Mouse (Mus musculus) B cell, adult 2 months (primary cell): ENCODE results near the gene Plppr3.

Experiments
- DNase-seq, 2 experiments: peaks; one replicate each; pipeline ENCODE4 v3.0.0; 2022

Gene Plppr3

GRCm38 (mm10) chr10:79852107-79852789 is 22.2 kb downstream of the Plppr3 start:
- DNase-seq = no peak

GRCm38 (mm10) chr10:79851653-79852052 is 22.8 kb downstream of the Plppr3 start:
- no peak for DNase-seq

GRCm38 (mm10) chr10:79849941-79850628 is 24.3 kb downstream of the Plppr3 start:
- peak; percentile 41 to 47 for DNase-seq

GRCm38 (mm10) chr10:79846553-79846952 is 27.9 kb downstream of the Plppr3 start:
- no peak for DNase-seq

- DNase-seq = no peak
These were observed 31.0 kb downstream of the Plppr3 start for GRCm38 (mm10) chr10:79843476-79843875.

GRCm38 (mm10) chr10:79842322-79842721 is 32.1 kb downstream of the Plppr3 start:
- no peak for DNase-seq

GRCm38 (mm10) chr10:79840644-79841551 is 33.5 kb downstream of the Plppr3 start:
- no peak for DNase-seq

GRCm38 (mm10) chr10:79840091-79840490 is 34.3 kb downstream of the Plppr3 start:
- DNase-seq = no peak

GRCm38 (mm10) chr10:79838151-79838550 is 36.3 kb downstream of the Plppr3 start:
- no peak for DNase-seq

GRCm38 (mm10) chr10:79836918-79837317 is 37.5 kb downstream of the Plppr3 start:
- DNase-seq = peak; percentile 40 to 41

GRCm38 (mm10) chr10:79834769-79835398 is 39.5 kb downstream of the Plppr3 start:
- DNase-seq = peak; percentile 85

- DNase-seq = no peak
These were observed 41.6 kb downstream of the Plppr3 start for GRCm38 (mm10) chr10:79832786-79833181.

GRCm38 (mm10) chr10:79832026-79832785 is 42.2 kb downstream of the Plppr3 start:
- DNase-seq = no peak

- DNase-seq = no peak
These were observed 42.9 kb downstream of the Plppr3 start for GRCm38 (mm10) chr10:79831583-79831982.

- DNase-seq = no peak
These were observed 50.0 kb downstream of the Plppr3 start for GRCm38 (mm10) chr10:79824413-79824812.

GRCm38 (mm10) chr10:79823011-79823410 is 51.4 kb downstream of the Plppr3 start:
- no peak for DNase-seq

GRCm38 (mm10) chr10:79822372-79822771 is 52.1 kb downstream of the Plppr3 start:
- no peak for DNase-seq

- DNase-seq = no peak
These were observed 52.7 kb downstream of the Plppr3 start for GRCm38 (mm10) chr10:79821731-79822130.

- DNase-seq = no peak
These were observed 53.7 kb downstream of the Plppr3 start, which contains the start of gene Misp for GRCm38 (mm10) chr10:79820782-79821181. Misp (plus strand) TSS chr10:79820989.

- no peak for DNase-seq
These were observed 54.2 kb downstream of the Plppr3 start for GRCm38 (mm10) chr10:79820277-79820676.

- no peak for DNase-seq
These were observed 54.8 kb downstream of the Plppr3 start for GRCm38 (mm10) chr10:79819606-79820005.

- no peak for DNase-seq
These were observed 56.2 kb downstream of the Plppr3 start for GRCm38 (mm10) chr10:79818225-79818624.
